Mouse (Mus musculus) liver, postnatal 0 days (tissue): ENCODE results near the gene Has3. TPM values are rescaled to one million over a fixed set of nuclear protein-coding genes. Genes with fewer than 3 reads are reported as not detected.

ENCODE experiments used
- ATAC-seq: fragments of 200-750 bp; cut with Nextera tagmentation; 2 replicates; pipeline ENCODE4 v1.8.0; 2017; ENCODE audit warnings: mild to moderate bottlenecking, moderate library complexity
- DNase-seq: peaks from one replicate; pipeline ENCODE4 v3.0.0-alpha.2; 2016
- H3K27ac ChIP-seq: fragments of 300-500 bp; sonication (generic); 2 replicates; pipeline ENCODE4 v1.5.1; 2014; ENCODE audit warnings: antibody characterized with exemption, moderate library complexity, mild to moderate bottlenecking, low read depth
- H3K27me3 ChIP-seq: fragments of 300-500 bp; sonication (generic); 2 replicates; pipeline ENCODE4 v1.6.1; 2014; ENCODE audit warnings: low read length, control low read depth, mixed read lengths; ENCODE audit not compliant: insufficient read depth
- H3K36me3 ChIP-seq: fragments of 300-500 bp; sonication (generic); replicated peaks from 2 replicates; pipeline ENCODE4 v1.6.1; 2014; ENCODE audit warnings: mild to moderate bottlenecking, control low read depth, low read length, moderate library complexity, mixed read lengths; ENCODE audit not compliant: insufficient read depth
- H3K4me1 ChIP-seq: fragments of 300-500 bp; sonication (generic); 2 replicates; pipeline ENCODE4 v1.6.1; 2014; ENCODE audit warnings: antibody characterized with exemption, mild to moderate bottlenecking, control low read depth; ENCODE audit not compliant: insufficient read depth
- H3K4me2 ChIP-seq: fragments of 300-500 bp; sonication (generic); 2 replicates; pipeline ENCODE4 v1.6.1; 2014; ENCODE audit warnings: low read depth, mild to moderate bottlenecking, low read length, moderate library complexity, mixed read lengths
- H3K4me3 ChIP-seq: fragments of 300-500 bp; sonication (generic); 2 replicates; pipeline ENCODE4 v1.5.1; 2014; ENCODE audit warnings: low read depth, low read length
- H3K9ac ChIP-seq: fragments of 300-500 bp; sonication (generic); replicated peaks from 2 replicates; pipeline ENCODE4 v1.6.1; 2014; ENCODE audit warnings: mild to moderate bottlenecking, moderate library complexity
- H3K9me3 ChIP-seq: fragments of 300-500 bp; sonication (generic); 2 replicates; pipeline ENCODE4 v1.6.1; 2016; ENCODE audit warnings: mild to moderate bottlenecking, control low read depth, low read length, mixed read lengths
- CTCF ChIP-seq: sonication (generic); IDR thresholded peaks from 2 replicates; pipeline ENCODE4 v1.5.1; 2016; ENCODE audit warnings: antibody characterized with exemption, low read depth
- EP300 ChIP-seq: IDR thresholded peaks from 2 replicates; pipeline ENCODE4 v1.6.1; 2016; ENCODE audit warnings: antibody characterized with exemption, low read depth, mild to moderate bottlenecking
- WGBS: fragments of 180-500 bp; shearing (Covaris S2); extraction: QIAGEN DNeasy Blood & Tissue Kit; methylation state at CpG from one replicate; pipeline ENCODE4 v1.1.7; 2014; ENCODE audit not compliant: insufficient replicate concordance; 5-methylcytosine and 5-hydroxymethylcytosine counted together
- polyA plus RNA-seq: library from polyadenylated mRNA; unstranded; fragments of >200 nt; fragmentation: Nextera tagmentation; extraction: Ambion mirVana; gene quantifications from 2 replicates; pipeline ENCODE4 v1.2.1, GENCODE M21; 2015

The Has3 gene
- polyA plus RNA-seq = 0.05 TPM in 1 of 2 replicates, not detected in the other

- Histone ChIP-seq H3K27me3 (peaks cover 48% of the 10 kb centered on the region), H3K4me3 (peak within 1 kb of the TSS; percentile 47)
Measured at GRCm38 (mm10) chr8:106870051-106870450, at the start of gene Has3. TSS of gene Has3 (plus strand) at chr8:106870242.

GRCm38 (mm10) chr8:106820553-106821515 lies 49.2 kb upstream of the Has3 start:
- H3K4me2 ChIP-seq = no peak overlapping the region
- ATAC-seq (no peak), DNase-seq (no peak)
- 59% methylated on average over 14 of the region's 14 CpGs for WGBS
- no peaks in the 10 kb centered on the region for H3K27me3 ChIP-seq
- peaks cover 5% of the 10 kb centered on the region; the same call in 1 of the 2 replicates for H3K36me3 ChIP-seq
- H3K4me3 ChIP-seq = no peak overlapping the region
- no peak overlapping the region for H3K9ac ChIP-seq
- no peaks in the 10 kb centered on the region for H3K9me3 ChIP-seq
- no peak overlapping the region for H3K27ac ChIP-seq
- H3K4me1 ChIP-seq = no peaks in the 10 kb centered on the region
- TF ChIP-seq CTCF (no peak), EP300 (no peak)

More at GRCm38 (mm10) chr8:106870051-106870450, at the start of gene Has3:
- peak within 1 kb of the TSS; percentile 50 for H3K9ac ChIP-seq
- no peak within 1 kb of the TSS for H3K27ac ChIP-seq
- peak within 1 kb of the TSS; percentile 84 for H3K4me2 ChIP-seq
- 1% methylated on average over 18 of the region's 18 CpGs for WGBS
- H3K9me3 ChIP-seq = no peaks in the 10 kb centered on the region
- DNase-seq (no peak), ATAC-seq (no peak)
- H3K36me3 ChIP-seq = no peaks in the 10 kb centered on the region; the same call in 1 of the 2 replicates
- TF ChIP-seq CTCF = no peak
- TF ChIP-seq EP300 = no peak
- H3K4me1 ChIP-seq = peaks cover 24% of the 10 kb centered on the region

- Histone ChIP-seq H3K9ac (no peak overlapping the region), H3K4me2 (no peak overlapping the region), H3K9me3 (no peaks in the 10 kb centered on the region), H3K27ac (no peak overlapping the region), H3K27me3 (no peaks in the 10 kb centered on the region), H3K36me3 (no peaks in the 10 kb centered on the region), H3K4me1 (no peaks in the 10 kb centered on the region), H3K4me3 (no peak overlapping the region)
- WGBS = 82% methylated on average over 6 of the region's 6 CpGs
- DNase-seq (no peak), ATAC-seq (no peak)
- TF ChIP-seq CTCF (no peak), EP300 (no peak)
Measured at GRCm38 (mm10) chr8:106828921-106829320, 41.1 kb upstream of the Has3 start.

- H3K9ac ChIP-seq = no peak overlapping the region
- no peak overlapping the region for H3K4me2 ChIP-seq
- DNase-seq (no peak), ATAC-seq (no peak)
- H3K4me1 ChIP-seq = no peaks in the 10 kb centered on the region
- WGBS = 83% methylated on average over 5 of the region's 5 CpGs
- no peaks in the 10 kb centered on the region for H3K9me3 ChIP-seq
- no peak overlapping the region for H3K27ac ChIP-seq
- no peak overlapping the region for H3K4me3 ChIP-seq
- no peaks in the 10 kb centered on the region for H3K36me3 ChIP-seq
- H3K27me3 ChIP-seq = no peaks in the 10 kb centered on the region
- TF ChIP-seq EP300 (no peak), CTCF (no peak)
Measured at GRCm38 (mm10) chr8:106829526-106830045, 40.5 kb upstream of the Has3 start.

GRCm38 (mm10) chr8:106834899-106835298 lies 35.1 kb upstream of the Has3 start:
- Histone ChIP-seq H3K36me3 (no peaks in the 10 kb centered on the region), H3K9ac (no peak overlapping the region), H3K9me3 (no peaks in the 10 kb centered on the region), H3K4me2 (no peak overlapping the region), H3K4me3 (no peak overlapping the region), H3K27me3 (no peaks in the 10 kb centered on the region), H3K27ac (no peak overlapping the region), H3K4me1 (peaks cover 5% of the 10 kb centered on the region; the same call in 1 of the 2 replicates)
- TF ChIP-seq CTCF (no peak), EP300 (no peak)
- ATAC-seq (no peak), DNase-seq (no peak)
- WGBS = 48% methylated on average over 1 of the region's 1 CpGs

GRCm38 (mm10) chr8:106836525-106836924 lies 33.5 kb upstream of the Has3 start:
- WGBS = 37% methylated on average over 6 of the region's 6 CpGs
- ATAC-seq (no peak), DNase-seq (no peak)
- TF ChIP-seq CTCF = no peak
- no peak for TF ChIP-seq EP300
- H3K9me3 ChIP-seq = no peaks in the 10 kb centered on the region
- H3K4me1 ChIP-seq = peaks cover 5% of the 10 kb centered on the region; the same call in 1 of the 2 replicates
- H3K36me3 ChIP-seq = no peaks in the 10 kb centered on the region
- H3K4me3 ChIP-seq = no peak overlapping the region
- H3K4me2 ChIP-seq = no peak overlapping the region
- no peaks in the 10 kb centered on the region for H3K27me3 ChIP-seq
- H3K9ac ChIP-seq = no peak overlapping the region
- H3K27ac ChIP-seq = no peak overlapping the region
